Mouse (Mus musculus) liver, embryonic 14.5 days (tissue): ENCODE measurements around the gene Spire2. TPM values are rescaled to one million over a fixed set of nuclear protein-coding genes. Genes with fewer than 3 reads are reported as not detected.

ENCODE experiments used
- ATAC-seq: fragments of 200-750 bp; cut with Nextera tagmentation; 2 replicates; pipeline ENCODE4 v1.8.0; 2017; ENCODE audit warnings: moderate number of reproducible peaks, mild to moderate bottlenecking, moderate library complexity; ENCODE audit not compliant: insufficient read depth
- DNase-seq, 3 experiments: peaks; one replicate each; pipeline ENCODE4 v3.0.0-alpha.2; 2012 to 2013; ENCODE audit warnings: low read depth in 3 of 3, low spot score in 3 of 3
- H3K27ac ChIP-seq: fragments of 300-500 bp; sonication (generic); 2 replicates; pipeline ENCODE4 v1.5.1; 2014; ENCODE audit warnings: moderate library complexity, mild to moderate bottlenecking, control low read depth, inconsistent platforms
- H3K27me3 ChIP-seq: fragments of 300-500 bp; sonication (generic); 2 replicates; pipeline ENCODE4 v1.6.1; 2014; ENCODE audit warnings: mild to moderate bottlenecking, low read length, moderate library complexity; ENCODE audit not compliant: control insufficient read depth, insufficient read depth
- H3K36me3 ChIP-seq: fragments of 300-500 bp; sonication (generic); replicated peaks from 2 replicates; pipeline ENCODE4 v1.6.1; 2014; ENCODE audit warnings: low read depth; ENCODE audit not compliant: control insufficient read depth, insufficient read depth
- H3K4me1 ChIP-seq, 2 experiments: fragments of 200-500 bp in 1 of 2; fragments of 300-500 bp in 1 of 2; sonication (generic) in 1 of 2; replicated peaks; 2 replicates each; pipeline ENCODE4 v1.6.1; 2012 to 2014; ENCODE audit warnings: antibody characterized with exemption in 1 of 2, inconsistent platforms in 1 of 2, low read length in 1 of 2; ENCODE audit not compliant: control insufficient read depth in 2 of 2, insufficient read depth in 2 of 2
- H3K4me2 ChIP-seq: fragments of 300-500 bp; sonication (generic); 2 replicates; pipeline ENCODE4 v1.6.1; 2014; ENCODE audit warnings: low read depth, mild to moderate bottlenecking, control low read depth, moderate library complexity
- H3K4me3 ChIP-seq, 2 experiments: fragments of 200-500 bp in 1 of 2; fragments of 300-500 bp in 1 of 2; sonication (generic) in 1 of 2; 2 replicates each; pipeline ENCODE4 v1.5.1; 2012 to 2014; ENCODE audit warnings: low read depth in 2 of 2, low read length in 2 of 2, mild to moderate bottlenecking in 2 of 2, control low read depth in 1 of 2, inconsistent platforms in 1 of 2, moderate library complexity in 1 of 2; ENCODE audit not compliant: insufficient read depth in 1 of 2
- H3K9ac ChIP-seq: fragments of 300-500 bp; sonication (generic); replicated peaks from 2 replicates; pipeline ENCODE4 v1.6.1; 2014; ENCODE audit warnings: mild to moderate bottlenecking, control low read depth, moderate library complexity
- H3K9me3 ChIP-seq: fragments of 300-500 bp; sonication (generic); 2 replicates; pipeline ENCODE4 v1.6.1; 2016; ENCODE audit warnings: low read length, mixed read lengths; ENCODE audit not compliant: control insufficient read depth
- CTCF ChIP-seq: IDR thresholded peaks from 2 replicates; pipeline ENCODE4 v1.5.1; 2016; ENCODE audit warnings: antibody characterized with exemption, low read depth, control low read depth
- EP300 ChIP-seq: IDR thresholded peaks from 2 replicates; pipeline ENCODE4 v1.6.1; 2016; ENCODE audit warnings: antibody characterized with exemption, low read depth
- WGBS: fragments of 180-500 bp; shearing (Covaris S2); extraction: QIAGEN DNeasy Blood & Tissue Kit; methylation state at CpG from one replicate; pipeline ENCODE4 v1.1.7; 2014; ENCODE audit not compliant: insufficient replicate concordance; 5-methylcytosine and 5-hydroxymethylcytosine counted together
- polyA plus RNA-seq, 2 experiments: library from polyadenylated mRNA; depleted of rRNA in 1 of 2; stranded (reverse) in 1 of 2; unstranded in 1 of 2; fragments of >200 nt; fragmentation: Nextera tagmentation in 1 of 2; extraction: Ambion mirVana in 1 of 2; gene quantifications; 2 replicates each; pipeline versions ENCODE4 v1.2.1 to v1.2.3; 2012 to 2014

Spire2 gene
- polyA plus RNA-seq, 2 experiments = 2.2 to 3.0 TPM

GRCm38 (mm10) chr8:123345856-123346255, 13.3 kb downstream of the Spire2 start:
- ATAC-seq (no peak), DNase-seq (no peak)
- no peaks in the 10 kb centered on the region for H3K9me3 ChIP-seq
- TF ChIP-seq CTCF (no peak), EP300 (no peak)
- no peaks in the 10 kb centered on the region for H3K27me3 ChIP-seq
- H3K9ac ChIP-seq = no peak overlapping the region
- H3K36me3 ChIP-seq = no peaks in the 10 kb centered on the region
- H3K4me2 ChIP-seq = no peak overlapping the region
- peaks cover 2 to 22% of the 10 kb centered on the region in 2 experiments; a peak in 3 of 4 replicates for H3K4me1 ChIP-seq
- no peak overlapping the region for H3K4me3 ChIP-seq
- no peak overlapping the region for H3K27ac ChIP-seq
- 76% methylated on average over 6 of the region's 6 CpGs for WGBS

GRCm38 (mm10) chr8:123347293-123347692, 14.8 kb downstream of the Spire2 start:
- Histone ChIP-seq H3K4me2 (no peak overlapping the region), H3K27me3 (no peaks in the 10 kb centered on the region), H3K27ac (no peak overlapping the region), H3K9ac (no peak overlapping the region), H3K36me3 (no peaks in the 10 kb centered on the region), H3K9me3 (no peaks in the 10 kb centered on the region), H3K4me3 (no peak overlapping the region), H3K4me1 (peaks cover 2 to 20% of the 10 kb centered on the region in 2 experiments; a peak in 3 of 4 replicates)
- ATAC-seq = peak; percentile 49; the same call in 1 of the 2 replicates
- WGBS = 29% methylated on average over 2 of the region's 2 CpGs
- TF ChIP-seq EP300 = no peak
- TF ChIP-seq CTCF = no peak
- no peak for DNase-seq

GRCm38 (mm10) chr8:123348237-123348843, 15.8 kb downstream of the Spire2 start:
- H3K9me3 ChIP-seq = no peaks in the 10 kb centered on the region
- no peaks in the 10 kb centered on the region for H3K36me3 ChIP-seq
- no peaks in the 10 kb centered on the region for H3K27me3 ChIP-seq
- H3K4me2 ChIP-seq = no peak overlapping the region
- ATAC-seq (no peak), DNase-seq (no peak)
- H3K27ac ChIP-seq = no peak overlapping the region
- peaks cover 2 to 17% of the 10 kb centered on the region in 2 experiments; a peak in 3 of 4 replicates for H3K4me1 ChIP-seq
- H3K4me3 ChIP-seq = no peak overlapping the region
- H3K9ac ChIP-seq = no peak overlapping the region
- TF ChIP-seq EP300 = no peak
- TF ChIP-seq CTCF = no peak
- 54% methylated on average over 9 of the region's 9 CpGs for WGBS

GRCm38 (mm10) chr8:123349073-123349472, 16.6 kb downstream of the Spire2 start:
- Histone ChIP-seq H3K4me3 (no peak overlapping the region), H3K4me2 (no peak overlapping the region), H3K36me3 (no peaks in the 10 kb centered on the region), H3K9me3 (no peaks in the 10 kb centered on the region), H3K27ac (no peak overlapping the region), H3K9ac (no peak overlapping the region), H3K27me3 (no peaks in the 10 kb centered on the region; the same call in 1 of the 2 replicates), H3K4me1 (peaks cover 2 to 15% of the 10 kb centered on the region in 2 experiments; a peak in 3 of 4 replicates)
- 64% methylated on average over 4 of the region's 4 CpGs for WGBS
- TF ChIP-seq EP300 (no peak), CTCF (no peak)
- ATAC-seq (no peak), DNase-seq (no peak)

- no peak for DNase-seq
- no peak overlapping the region for H3K9ac ChIP-seq
- H3K4me1 ChIP-seq = peaks cover 2 to 15% of the 10 kb centered on the region in 2 experiments; a peak in 3 of 4 replicates
- 70% methylated on average over 12 of the region's 12 CpGs for whole genome bisulfite sequencing
- H3K36me3 ChIP-seq = no peaks in the 10 kb centered on the region
- no peaks in the 10 kb centered on the region; the same call in none of the 2 replicates for H3K27me3 ChIP-seq
- no peak overlapping the region for H3K4me2 ChIP-seq
- TF ChIP-seq EP300 (no peak), CTCF (no peak)
- no peak overlapping the region for H3K27ac ChIP-seq
- no peak overlapping the region for H3K4me3 ChIP-seq
- no peak for ATAC-seq
- no peaks in the 10 kb centered on the region for H3K9me3 ChIP-seq
These were observed 19.6 kb downstream of the Spire2 start for GRCm38 (mm10) chr8:123352118-123352517.
